Mouse (Mus musculus) layer of hippocampus, adult 9-11 months (tissue): ENCODE measurements around the gene Ppef2.

Source experiments
- DNase-seq: peaks from one replicate; pipeline ENCODE4 v3.0.0; 2022

Gene Ppef2

GRCm38 (mm10) chr5:92183071-92183830 is 72.8 kb downstream of the Ppef2 start:
- DNase-seq = peak; percentile 6
